Mouse (Mus musculus): ENCODE measurements at regions not wholly inside any gene's neighbourhood (a gene's known extent, or its start where the extent isn't known, plus 50 kb on each side); places are given as distances from the start of the nearest gene placed in this dataset.

GRCm38 (mm10) chr1:35106665-35107064 lies 256.9 kb downstream of the Plekhb2 start:
- TF ChIP-seq CTCF (IDR thresholded peaks at IDR 0.05; ENCODE audit: borderline replicate concordance, extremely low read depth, insufficient read depth, insufficient read length): no peak
- TF ChIP-seq POLR2A (IDR thresholded peaks at IDR 0.05; ENCODE audit: borderline replicate concordance, extremely low read depth, insufficient read depth, insufficient read length, poor library complexity, severe bottlenecking): no peak

All from brain, embryonic 14.5 days (tissue).